Mouse (Mus musculus) right cerebral cortex, postnatal 4 days (tissue): Measurements from ENCODE around the gene Ankle1.
A peak's percentile ranks its signal among the peaks of the same experiment; 100 is the strongest.

Experiments
- DNase-seq: peaks from one replicate; pipeline ENCODE4 v3.0.0-alpha.2; 2022

Ankle1 gene

DNA sequence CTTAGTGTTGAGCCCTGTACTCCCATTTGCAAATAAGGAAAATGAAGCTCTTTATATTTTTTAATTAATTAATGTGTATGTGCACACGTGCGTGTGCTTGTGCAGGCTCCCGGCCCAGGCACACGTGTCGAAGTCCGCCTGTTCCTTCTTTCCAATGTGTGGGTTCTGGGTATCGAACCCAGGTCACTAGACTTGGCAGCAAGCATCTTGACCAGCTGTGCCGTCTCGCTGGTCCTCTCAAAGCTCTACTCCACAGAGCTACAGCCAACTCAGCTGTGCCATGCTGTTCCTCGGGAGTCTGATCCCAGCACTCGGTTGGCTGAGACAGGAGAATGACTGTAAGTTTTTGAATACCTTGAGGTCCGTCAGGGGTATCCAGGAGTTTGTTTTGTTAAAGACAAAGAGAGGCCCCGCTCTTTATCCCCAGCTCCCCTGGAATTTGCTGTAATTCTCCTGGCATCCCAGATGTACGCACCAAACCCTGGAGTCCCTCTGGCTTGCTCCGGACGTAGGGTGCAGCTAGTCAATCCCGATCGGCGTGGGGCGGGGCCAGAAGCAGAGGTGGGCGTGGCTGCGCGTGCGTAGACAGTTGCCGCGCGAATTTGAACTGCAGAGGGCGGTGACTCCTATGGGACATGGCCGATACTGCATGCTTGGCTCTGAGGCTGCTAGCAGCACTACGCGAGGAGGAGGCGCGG lies at the start of gene Ankle1:
Ankle1 (plus strand) TSS at position 610 of the 698 bp plus-strand sequence.
- DNase-seq, result peak; percentile 96

DNA sequence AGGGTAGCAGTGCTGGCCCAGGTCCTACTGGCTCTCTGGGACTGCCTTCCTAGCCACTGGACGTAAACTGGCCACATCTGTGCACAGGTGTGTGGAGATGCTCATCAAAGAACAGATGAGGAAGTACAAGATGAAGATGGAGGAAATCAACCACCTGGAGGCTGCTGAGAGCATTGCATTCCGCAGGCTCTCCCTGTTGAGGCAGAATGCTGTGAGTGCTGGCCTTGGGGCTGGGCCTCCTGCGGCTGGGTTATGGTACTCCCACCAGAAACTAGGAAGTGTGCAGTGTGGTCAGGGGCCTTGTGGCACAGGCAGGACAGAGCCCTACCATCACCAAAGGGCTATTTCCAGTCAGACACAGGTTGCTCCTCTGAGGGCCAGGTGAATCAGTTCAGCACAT lies 47.8 kb upstream of the Ankle1 start:
- DNase-seq, result no peak

DNA sequence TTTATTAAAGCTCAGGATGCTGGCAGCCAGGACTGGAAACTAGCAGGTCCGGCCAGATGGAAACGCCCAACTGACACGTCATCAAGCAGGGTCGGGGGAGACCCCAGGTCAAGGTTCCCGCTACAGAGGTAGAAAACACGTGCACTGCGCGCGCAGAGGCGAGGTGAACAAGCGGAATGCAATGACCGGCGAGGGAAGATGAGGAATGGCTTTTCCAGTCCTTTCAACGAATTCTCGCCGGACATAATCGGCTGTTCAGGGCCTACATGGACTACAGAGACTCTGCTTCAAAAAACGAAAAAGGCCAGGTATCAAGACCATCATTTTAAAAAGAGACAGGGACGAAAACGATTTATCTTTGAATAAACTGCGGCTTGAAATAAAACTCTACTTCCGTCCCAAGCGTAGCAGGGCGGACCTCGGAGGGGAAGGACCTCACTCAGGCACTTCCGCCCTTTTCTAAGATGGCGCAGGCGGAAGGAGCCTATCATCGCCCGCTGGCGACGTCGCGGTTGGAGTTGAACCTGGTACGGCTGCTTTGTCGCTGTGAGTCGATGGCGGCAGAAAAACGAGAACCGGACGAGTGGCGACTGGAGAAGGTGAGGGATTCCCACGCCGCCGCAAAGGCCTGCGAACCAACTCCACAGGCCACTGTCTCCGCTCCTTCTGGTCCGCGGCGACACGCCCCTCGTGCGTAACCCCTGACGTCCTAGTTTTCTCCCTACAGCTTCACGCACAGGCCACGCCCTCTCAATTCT lies 38.9 kb upstream of the Ankle1 start, which contains the start of gene Use1:
Use1 (plus strand) TSS at position 78 of the 758 bp plus-strand sequence.
- peak; percentile 81 for DNase-seq

DNA sequence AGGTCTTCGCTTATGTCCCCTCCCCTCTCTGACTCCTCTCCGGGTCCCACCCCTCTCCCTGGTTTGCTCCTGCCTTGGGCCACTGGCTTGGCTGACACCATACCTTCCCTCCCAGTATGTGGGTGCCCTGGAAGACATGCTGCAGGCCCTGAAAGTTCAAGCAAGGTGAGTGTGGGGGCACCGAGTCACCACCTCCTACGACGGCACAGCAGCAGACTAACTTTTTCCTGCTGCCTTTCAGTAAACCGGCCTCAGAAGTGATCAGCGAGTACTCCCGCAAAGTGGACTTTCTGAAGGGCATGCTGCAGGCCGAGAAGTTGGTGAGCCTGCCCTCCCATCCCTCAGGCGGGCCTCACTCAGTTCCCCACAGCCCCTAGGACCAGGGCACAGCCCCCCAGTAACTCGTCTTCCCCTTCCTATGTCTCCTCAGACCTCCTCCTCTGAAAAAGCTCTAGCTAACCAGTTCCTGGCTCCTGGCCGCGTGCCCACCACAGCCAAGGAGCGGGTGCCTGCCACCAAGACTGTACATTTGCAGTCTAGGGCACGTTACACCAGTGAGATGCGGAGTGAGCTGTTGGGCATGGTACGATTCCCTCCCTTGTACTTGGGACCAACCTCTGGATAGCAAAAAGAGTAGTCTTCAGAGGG lies 38.2 kb upstream of the Ankle1 start:
- peak; percentile 22 for DNase-seq

DNA sequence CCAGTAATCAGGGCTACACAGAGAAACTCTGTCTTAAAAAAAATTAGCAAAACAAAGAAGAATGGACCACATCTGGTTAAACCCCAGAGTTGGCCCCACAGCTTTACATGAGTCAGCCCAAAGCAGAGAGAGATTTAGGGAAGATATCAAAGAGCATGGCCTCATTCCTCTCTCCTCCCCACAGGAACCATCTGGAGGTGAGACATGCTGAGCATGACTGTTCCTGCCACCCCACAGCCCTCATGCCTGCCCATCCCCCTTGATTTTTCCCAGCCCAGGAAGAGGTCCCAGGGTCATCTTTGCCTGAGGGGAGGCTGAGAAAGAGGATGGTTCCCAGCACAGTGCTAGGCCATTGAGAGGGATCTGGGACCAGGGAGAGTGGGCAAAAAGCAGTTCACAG lies 37.4 kb upstream of the Ankle1 start:
- DNase-seq, result no peak

DNA sequence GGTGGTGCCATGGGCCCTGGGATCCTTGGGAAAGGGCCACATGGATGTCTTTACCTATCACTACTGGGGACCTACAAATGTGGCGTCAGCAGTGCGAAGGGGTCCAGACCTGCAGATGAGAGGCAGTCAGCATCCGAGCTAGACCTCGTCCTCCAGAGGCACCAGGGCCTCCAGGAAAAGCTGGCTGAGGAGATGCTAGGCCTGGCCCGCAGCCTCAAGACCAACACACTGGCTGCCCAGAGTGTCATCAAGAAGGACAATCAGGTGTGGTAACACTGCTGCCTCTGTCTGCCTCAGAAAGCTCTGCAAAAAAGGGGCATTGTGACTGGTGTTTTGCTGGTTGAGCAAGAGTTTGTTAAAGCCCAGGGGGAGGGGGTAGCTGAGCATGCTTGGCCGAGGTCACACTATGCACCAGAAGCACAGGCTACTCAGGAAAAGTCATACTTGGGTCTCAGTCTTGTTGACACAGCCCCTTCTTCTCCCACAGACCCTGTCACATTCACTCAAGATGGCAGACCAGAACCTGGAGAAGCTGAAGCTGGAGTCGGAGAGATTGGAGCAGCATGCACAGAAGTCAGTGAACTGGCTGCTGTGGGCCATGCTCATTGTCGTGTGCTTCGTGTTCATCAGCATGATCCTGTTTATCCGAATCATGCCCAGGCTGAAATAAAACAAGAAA lies 36.6 kb upstream of the Ankle1 start:
- no peak for DNase-seq

DNA sequence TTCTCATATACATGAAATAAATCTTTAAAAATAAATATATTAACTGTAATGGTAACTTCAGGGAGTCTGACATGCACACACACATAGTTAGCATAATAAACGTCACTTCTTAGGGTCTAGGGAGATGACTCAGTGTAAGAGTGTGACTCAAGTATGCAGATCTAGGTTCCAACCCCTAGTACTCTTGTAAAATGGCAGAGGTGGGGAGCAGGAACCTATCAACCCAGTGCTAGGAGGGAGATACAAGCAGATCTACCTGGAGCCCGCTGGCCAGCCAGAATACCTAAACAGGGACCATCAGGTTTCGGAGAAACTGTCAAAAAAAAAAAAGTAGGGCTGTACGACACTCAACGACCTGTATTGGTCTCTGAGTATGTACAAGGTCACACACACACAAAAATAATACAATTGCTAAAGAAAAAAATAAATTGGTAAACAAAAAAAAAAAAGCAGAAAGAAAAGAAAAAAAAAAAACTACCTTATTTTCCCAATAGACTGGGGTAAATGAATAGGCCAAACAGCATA lies 35.0 kb upstream of the Ankle1 start:
- DNase-seq, result no peak

DNA sequence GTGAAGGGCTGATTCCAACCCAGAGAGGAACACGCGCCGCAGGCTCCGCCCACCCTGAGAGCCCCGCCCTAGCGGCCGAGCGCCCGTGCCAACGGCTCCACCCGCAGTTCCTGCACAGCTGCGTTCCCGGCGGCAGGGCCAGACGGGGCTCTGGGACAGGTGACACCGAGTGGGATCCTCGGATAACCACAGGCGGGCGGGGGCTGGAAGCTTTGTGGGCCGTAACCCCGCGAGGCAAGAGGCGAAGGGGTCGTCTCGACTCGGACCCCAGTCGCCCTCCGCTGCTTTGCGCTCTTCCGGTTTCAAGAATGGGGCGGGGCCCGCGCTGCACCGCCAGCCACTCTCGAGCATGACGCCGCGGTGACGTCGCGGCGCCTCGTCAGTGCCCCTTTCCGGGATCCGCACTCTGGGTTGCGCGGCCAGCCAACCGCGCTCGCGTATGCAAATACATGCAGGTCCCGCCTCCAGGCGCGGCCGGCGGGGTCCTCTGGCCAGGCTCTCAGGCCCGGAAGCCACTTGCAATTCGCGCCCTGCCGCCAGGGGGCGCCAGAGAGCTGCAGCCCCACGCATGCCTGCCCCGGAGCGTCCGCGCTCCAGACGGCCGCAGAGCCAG lies 34.5 kb upstream of the Ankle1 start, which contains the start of gene Ocel1:
Ocel1 (plus strand) TSS at position 63 of the 613 bp plus-strand sequence.
- DNase-seq, result peak; percentile 93

DNA sequence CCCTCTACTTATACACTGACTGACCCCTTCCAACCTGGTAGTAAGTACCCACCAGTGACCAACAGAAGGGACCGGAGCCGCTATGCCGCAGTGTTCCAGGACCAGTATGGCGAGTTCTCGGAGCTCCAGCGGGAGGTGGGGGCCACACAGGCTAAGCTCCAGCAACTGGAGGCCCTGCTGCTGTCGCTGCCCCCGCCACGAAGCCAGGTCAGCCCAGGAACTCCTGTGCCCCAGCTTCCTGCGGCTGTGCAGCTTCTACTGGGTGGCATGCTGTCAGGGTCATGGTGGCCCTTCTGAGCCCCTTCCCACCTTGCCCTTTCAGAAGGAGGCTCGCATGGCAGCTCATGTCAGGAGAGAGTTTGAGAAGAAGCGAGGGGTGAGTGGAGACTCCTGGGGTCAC lies 33.4 kb upstream of the Ankle1 start:
- DNase-seq, result no peak

DNA sequence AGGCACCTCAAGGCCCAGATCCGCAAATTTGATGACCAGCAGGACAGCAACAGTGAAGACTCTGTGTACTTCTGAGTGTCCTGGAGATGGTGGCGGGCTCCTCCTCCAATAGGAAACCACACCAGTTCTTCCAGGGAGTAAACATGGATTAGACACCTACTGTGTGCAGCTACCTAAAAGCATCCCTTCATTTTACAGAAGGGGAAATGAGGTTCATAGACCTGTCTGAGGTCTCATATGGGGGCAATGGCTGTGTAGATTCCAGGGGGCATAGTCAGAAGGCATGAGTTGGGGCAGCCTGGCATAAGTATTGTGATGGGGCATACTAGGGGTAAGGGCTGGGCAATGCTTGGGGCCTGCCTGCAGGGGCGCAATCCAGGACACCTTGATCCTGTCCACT lies 32.8 kb upstream of the Ankle1 start:
- DNase-seq, result no peak

DNA sequence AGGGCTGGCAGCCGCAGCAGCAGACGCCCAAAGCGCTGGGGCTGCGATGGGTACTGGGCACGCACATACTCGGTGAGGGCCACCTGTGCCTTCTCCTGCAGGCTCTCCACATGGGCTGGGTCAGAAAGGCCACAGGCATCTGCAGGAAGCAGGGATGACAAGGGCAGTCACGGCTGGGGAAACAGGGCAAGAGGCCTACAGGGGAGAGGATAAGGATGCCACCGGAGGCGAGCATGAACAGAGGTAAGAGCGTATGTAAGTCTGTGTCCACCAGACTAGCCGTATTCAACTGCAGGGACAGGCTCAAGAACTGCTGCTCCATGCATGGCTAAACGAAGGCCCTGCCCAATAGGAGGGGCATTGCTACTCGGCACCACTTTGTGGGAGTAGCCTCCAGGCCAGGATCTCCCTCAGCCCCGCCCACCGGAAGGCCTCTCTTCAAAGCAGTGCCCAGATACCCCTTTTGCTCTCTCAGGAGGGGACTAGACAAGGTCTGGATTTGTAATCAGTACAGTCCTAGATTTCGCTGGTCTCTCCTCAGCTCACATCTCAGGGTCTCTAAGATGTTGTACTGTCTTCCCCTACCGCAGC lies 31.1 kb upstream of the Ankle1 start:
- no peak for DNase-seq

DNA sequence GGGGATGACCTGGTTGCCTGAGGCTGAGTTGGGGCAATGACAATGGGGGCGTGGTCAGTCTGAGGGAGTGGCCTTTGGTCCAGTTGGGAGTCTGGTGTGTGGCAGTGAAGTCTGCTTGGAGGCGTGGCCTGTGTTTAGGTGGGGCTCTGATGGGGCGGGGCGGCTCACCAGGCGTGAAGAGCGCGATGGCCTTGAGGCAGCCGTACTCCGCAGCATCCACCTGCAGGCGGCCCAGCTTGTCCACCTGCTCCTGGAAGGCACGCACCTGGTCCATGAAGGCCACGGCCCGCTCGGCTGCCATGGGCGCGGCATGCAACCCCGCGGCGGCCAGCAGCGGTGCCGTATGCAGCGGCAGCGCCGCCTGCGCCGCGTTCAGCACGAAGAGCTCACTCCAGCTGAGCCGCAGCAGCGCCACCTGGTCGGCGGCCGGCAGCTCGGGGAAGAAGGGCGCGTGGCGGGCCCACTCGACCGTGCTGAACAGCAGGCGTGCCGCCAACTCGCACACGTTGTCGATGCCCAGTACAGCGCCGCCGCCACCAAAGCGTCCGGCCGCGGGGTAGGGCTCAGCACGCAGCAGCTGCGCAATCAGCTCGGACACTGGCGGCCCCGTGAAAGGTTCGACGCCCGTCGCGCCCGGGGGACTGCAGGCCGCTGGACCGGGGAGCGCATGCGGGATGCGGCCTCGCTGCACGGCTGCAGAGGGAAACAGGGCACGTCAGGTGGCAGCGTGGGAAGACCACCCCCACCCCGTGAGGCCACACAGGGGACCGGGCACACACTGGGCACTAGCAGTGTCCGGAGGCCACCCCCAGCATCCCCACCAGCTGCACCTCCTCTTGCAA lies 30.0 kb upstream of the Ankle1 start:
- peak; percentile 75 for DNase-seq

DNA sequence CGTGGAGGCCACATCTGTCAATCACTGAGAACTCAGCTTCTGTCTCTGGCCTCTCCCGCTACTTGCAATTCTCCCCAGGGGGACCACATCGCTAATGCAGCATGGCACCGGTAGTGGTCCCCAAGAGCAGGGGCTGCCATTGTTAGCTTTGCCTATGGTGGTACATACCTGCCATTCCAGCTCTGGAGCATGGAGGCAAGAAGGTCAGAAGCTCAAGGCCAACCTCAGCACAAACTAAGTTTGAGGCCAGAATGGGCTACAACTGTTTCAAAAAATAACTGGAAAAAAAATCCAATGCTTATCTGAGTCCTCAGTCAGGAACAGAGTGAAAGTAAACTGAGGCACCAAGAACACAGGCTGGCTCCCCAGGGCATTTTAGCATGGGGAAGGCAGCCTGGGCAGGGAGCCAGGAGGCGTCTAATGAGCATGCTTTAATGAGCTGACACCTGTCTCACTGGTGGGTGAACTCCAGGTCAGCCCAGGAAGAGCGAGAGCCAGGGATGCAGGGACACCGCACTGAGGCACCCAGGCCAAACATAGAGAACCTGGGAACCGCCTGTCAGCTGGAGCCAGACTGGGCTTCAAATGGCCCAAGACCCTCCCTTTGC lies 29.3 kb upstream of the Ankle1 start:
- DNase-seq, result peak; percentile 35

DNA sequence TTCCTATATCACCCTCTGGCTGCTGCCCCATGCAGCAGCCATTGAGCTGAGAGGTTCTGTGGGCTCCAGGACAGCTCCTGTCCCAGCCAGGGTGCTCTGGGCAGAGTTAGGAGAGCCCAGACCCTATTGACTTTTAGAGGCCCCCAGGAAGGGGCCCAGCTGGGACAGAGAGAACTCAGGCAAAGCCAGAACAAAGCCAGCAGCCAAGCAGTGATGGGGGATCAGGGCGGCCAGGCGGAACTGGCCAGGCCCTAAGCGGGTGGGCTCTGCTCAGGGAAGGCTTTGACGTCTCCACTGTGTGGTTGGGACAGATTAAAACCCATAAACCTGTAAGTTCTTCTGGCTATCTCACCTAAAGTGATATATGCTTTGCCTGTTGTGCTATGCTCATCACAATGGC lies 26.8 kb upstream of the Ankle1 start:
- DNase-seq, result no peak

DNA sequence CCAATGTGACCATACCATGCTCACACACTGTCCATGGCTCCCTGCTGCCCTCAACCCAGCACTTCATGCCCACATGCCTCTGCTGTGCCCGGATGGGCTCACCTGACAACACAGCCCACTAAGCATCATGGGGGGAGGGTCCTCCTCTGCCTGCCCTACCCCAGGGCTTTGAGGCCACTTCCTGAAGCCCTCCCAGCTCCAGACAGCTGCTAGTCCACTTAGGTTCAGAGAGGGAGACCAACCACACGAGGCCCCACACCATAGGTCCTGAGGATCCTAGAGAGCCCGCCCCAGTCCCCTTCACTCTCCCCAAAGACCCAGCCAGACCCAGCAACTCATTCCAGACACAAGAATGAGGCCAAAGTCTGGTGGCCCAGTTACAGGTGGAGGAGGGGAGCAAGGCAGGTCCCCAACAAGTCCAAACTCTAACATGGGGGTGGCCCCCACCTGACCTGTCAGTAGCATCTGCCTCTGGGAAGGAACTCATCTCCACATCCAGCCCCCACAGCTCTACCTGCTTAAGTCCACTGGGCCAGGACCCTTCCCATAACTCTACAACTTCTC lies 26.2 kb upstream of the Ankle1 start:
- DNase-seq, result no peak

DNA sequence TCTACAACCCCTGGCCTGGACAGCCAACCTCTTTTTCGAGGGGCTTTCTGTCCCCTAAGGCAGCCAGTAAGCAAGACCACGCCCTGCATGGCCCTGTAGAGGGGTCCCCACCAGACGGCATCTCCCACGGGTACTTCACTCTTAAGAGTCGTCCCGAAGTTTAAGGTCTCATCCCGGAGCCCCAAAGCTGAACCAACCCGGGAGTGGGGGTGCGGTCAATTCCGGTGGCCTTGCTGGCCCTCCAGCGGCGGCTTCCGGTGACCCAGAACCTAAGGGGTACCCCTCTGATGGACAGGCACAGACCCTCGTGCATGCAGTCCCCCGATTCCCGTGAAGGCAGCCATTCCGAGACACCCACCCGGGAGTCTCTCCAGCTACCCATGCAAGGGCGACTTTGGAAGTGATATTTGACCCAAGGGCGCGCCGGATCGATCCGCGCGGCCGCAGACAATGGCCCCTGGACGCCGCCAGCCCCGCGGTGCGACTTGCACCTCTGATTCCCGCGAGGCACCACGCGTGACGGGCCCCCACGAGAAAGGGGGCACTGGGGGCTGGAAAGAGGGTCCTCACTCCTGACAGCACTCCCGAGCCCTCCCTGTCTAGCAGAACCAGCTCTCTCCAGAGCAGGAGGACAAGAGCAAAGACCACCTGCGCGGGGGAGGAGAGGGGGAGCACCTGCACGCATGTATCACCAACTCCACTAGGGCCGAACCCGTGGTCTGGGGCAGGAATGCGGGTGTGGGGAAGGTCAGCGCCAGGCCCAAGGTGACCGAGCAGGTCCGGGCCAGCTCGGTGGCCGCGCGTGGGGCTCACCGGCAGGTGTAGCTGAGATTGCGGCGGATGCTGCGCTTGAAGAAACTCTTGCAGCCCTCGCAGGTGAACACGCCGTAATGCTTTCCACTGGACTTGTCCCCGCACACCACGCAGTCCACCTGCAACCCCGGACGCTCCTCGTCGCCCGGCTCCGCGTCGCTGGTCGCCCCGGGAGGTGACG lies 25.3 kb upstream of the Ankle1 start:
- DNase-seq, result no peak

DNA sequence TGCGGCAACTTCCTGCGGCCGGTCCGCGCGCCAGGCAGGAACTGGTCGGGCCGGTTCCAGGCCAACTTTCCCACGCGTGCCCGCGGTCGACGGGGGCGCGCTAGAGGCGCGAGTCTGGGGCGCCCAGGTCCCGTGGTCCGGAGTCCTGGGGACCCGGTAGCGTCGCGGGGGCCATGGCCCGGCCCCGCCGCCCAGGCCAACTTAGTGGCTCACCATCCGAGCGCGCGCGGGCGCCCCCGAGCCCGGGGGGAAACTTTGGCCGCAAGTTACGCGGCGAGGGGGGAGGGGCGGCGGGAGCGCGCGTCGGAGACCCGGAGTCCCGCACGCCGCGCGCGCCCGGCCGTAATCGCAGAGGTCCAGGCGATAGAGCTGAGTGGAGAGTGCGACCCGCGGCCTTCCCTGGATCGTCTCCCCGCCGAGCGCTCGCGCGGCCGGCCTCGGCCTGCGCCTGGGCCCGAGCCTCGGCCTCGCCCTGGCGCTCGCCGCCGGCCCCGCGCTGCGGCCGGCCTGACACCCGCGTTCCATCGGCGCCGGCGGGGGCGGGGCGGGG lies 24.3 kb upstream of the Ankle1 start, which contains the start of gene Nr2f6:
Nr2f6 (minus strand) TSS at position 540 of the 550 bp plus-strand sequence.
- peak; percentile 73 for DNase-seq
